ENCODE assay signal across 10 mouse cellular contexts in genomic region chr9:97449316-97450050, GRCm38 (mm10).
DNase-seq lines count a peak whose midpoint lies in the region; ATAC-seq lines count a peak whose summit lies in the region.
"Had no signal": no experiment of that assay in that cellular context is flagged by ENCODE, and none has a peak within 500 bp of the region (broad histone marks: within the 10 kb centered on the region; RNA-seq: fewer than 3 reads in every experiment).

No protein-coding gene starts in this region.

- H3K9me3 ChIP-seq in hindbrain, embryonic 11.5 days (ENCODE audit: control insufficient read depth, low read length) = no peaks in the 10 kb centered on the region

- H3K36me3 ChIP-seq in hindbrain, embryonic 11.5 days (ENCODE audit: control insufficient read depth, insufficient read depth, low read length) = no peaks in the 10 kb centered on the region

- intact Hi-C loops in heart, postnatal 14 days (cut with DNase I) = no loop called here

- H3K4me1 ChIP-seq in hindbrain, embryonic 11.5 days (replicated peaks; ENCODE audit: control insufficient read depth, insufficient read depth, low read length) = no peaks in the 10 kb centered on the region

- H3K4me2 ChIP-seq in hindbrain, embryonic 11.5 days (replicated peaks; ENCODE audit: low read depth, low read length) = no peak overlapping the region
- H3K4me2 ChIP-seq: midbrain, embryonic 11.5 days had no signal

- 88% methylated on average over 13 of the region's 13 CpGs for WGBS in hindbrain, embryonic 11.5 days

- H3K9ac ChIP-seq in hindbrain, embryonic 11.5 days (ENCODE audit: low read depth, low read length) = no peak overlapping the region

- ATAC-seq in hindbrain, embryonic 11.5 days (ENCODE audit: low FRiP score) = no peak

- H3K4me3 ChIP-seq in hindbrain, embryonic 11.5 days (ENCODE audit: low read depth, low read length) = no peak overlapping the region

- no peaks in the 10 kb centered on the region for H3K27me3 ChIP-seq in hindbrain, embryonic 11.5 days (ENCODE audit: control insufficient read depth, insufficient read depth, low read length)

- H3K27ac ChIP-seq in hindbrain, embryonic 11.5 days (ENCODE audit: low read depth, low read length) = no peak overlapping the region

- peak; percentile 21 for DNase-seq in adrenal gland, adult 2 months
- no peak for DNase-seq in adrenal gland, postnatal 4 days (ENCODE audit: low spot score in 2 of 2)
- DNase-seq in layer of hippocampus, adult 11-12 months (ENCODE audit: low spot score) = peak; percentile 57
- no peak for DNase-seq in layer of hippocampus, postnatal 10 days (ENCODE audit: low spot score in 2 of 2)
- peak; percentile 30 to 64 for DNase-seq in heart, postnatal 14 days
- DNase-seq in lung, postnatal 4 days = peak; percentile 7 to 34
- no peak for DNase-seq in thymus, postnatal 0 days (ENCODE audit: low spot score)
- DNase-seq in hindbrain, embryonic 11.5 days (ENCODE audit: low spot score) = no peak
- DNase-seq: kidney, adult 2 months had no signal

Comparison
In these comparisons a context has a peak if more than half of its experiments do, and no peak if none do; other contexts are left out.
1. DNase-seq: peak in adrenal gland, adult 2 months (single experiment), layer of hippocampus, adult 11-12 months (single experiment), heart, postnatal 14 days (2 of 2) and lung, postnatal 4 days (2 of 2); none in adrenal gland, postnatal 4 days (0 of 2), layer of hippocampus, postnatal 10 days (0 of 2), thymus, postnatal 0 days (single experiment) and hindbrain, embryonic 11.5 days (single experiment).